Mouse (Mus musculus) retina, adult 2 months (tissue): ENCODE measurements around the gene Pvalb.

Experiments
- DNase-seq: peaks from one replicate; pipeline ENCODE4 v3.0.0-alpha.2; 2012; ENCODE audit warnings: low read depth, low spot score

Pvalb gene

GRCm38 (mm10) chr15:78195096-78195880 lies 10.9 kb downstream of the Pvalb start:
- no peak for DNase-seq

- no peak for DNase-seq
Measured at GRCm38 (mm10) chr15:78194320-78194719, 11.9 kb downstream of the Pvalb start.

GRCm38 (mm10) chr15:78189636-78190035 lies 16.6 kb downstream of the Pvalb start:
- DNase-seq, result no peak

GRCm38 (mm10) chr15:78188546-78188945 lies 17.7 kb downstream of the Pvalb start:
- DNase-seq, result no peak

GRCm38 (mm10) chr15:78186906-78187305 lies 19.3 kb downstream of the Pvalb start:
- DNase-seq, result no peak

- no peak for DNase-seq
Measured at GRCm38 (mm10) chr15:78185609-78186008, 20.6 kb downstream of the Pvalb start.

DNA sequence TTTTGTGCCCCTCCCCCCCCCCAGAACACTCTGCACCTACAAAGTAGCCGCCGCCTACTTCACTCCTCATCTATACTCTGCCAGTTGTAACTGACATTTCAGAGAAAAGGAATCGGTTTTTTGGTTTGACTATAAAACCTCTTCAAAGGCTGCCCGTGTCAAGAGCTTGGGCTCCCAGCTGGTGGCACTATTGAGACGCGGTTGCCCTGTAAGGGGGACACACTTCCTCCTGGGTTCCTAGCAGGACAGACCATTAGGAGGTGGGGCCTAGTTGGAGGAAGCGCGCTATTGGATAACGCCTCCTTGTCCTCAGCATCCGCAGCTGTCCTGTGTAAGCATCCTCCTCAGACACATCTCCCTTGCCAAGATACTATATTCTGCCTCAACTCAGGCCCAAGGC lies 21.3 kb downstream of the Pvalb start:
- no peak for DNase-seq

GRCm38 (mm10) chr15:78181701-78182405 lies 24.3 kb downstream of the Pvalb start:
- no peak for DNase-seq

GRCm38 (mm10) chr15:78179775-78180174 lies 26.4 kb downstream of the Pvalb start:
- DNase-seq, result no peak

- peak; percentile 41 for DNase-seq
Measured at GRCm38 (mm10) chr15:78178397-78178796, 27.8 kb downstream of the Pvalb start.

GRCm38 (mm10) chr15:78177257-78177656 lies 28.9 kb downstream of the Pvalb start:
- DNase-seq, result no peak

DNA sequence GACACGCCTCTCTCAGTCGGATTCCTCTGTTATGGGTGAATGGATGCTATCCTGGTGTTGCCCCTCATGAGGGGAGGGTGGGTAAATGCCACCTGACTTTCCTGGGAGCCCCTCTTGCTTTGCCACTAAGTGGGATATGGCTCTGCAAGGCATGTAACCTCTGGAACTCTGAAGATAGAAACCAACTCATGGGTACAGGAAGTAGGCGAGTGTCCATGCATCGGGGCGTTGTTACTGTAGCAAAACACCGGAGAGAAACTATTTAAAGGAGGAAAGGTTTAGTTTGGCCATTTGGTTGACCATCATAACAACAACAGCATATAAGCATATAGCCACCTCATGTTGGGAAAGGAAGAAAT lies 31.3 kb downstream of the Pvalb start:
- no peak for DNase-seq

DNA sequence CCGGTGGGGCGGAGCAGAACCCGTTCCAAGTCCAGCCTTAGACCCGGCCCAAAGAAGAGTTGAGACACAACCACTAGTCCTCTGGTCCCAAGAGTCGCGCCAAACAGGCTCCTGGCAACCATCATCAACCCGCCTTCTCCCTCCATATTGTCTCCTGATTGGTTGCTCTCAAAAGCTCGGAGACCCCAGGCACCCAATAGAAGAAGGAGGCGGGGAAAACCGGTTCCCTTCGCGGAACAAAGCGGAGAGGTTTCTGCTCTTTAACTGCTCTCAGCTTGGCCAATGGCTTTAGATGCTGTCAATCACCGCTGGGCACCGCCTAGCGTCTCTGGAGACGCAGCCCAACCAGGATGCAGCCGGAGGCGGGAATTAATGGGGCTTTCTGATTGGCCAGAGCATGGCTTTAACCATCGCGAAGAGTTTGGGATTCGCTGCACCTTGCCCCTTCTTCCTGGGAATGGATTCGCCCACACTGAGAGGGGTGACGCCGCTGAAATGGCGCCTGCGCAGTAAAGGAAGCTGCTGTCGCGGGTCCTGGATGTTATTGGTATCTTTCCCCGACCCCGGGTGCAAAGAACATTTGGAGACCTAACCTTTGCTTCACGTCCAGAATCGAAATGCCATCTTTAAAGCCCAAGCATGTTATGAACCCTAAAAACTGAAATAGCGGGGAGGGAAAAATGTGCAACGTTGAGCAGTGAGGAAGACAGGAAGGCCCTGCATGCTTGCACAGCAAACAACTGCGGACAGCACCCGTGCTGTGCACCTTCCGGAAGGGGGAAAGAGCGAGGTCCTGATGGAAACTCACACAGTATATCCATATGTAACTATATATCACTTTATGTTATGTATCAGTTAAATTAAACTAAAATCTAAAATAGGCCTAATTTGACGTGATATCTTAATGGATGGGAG lies 32.0 kb downstream of the Pvalb start, which contains the start of gene Ift27:
Gene Ift27, minus strand, starts transcription at position 136 of the 915 bp plus-strand sequence.
- peak; percentile 100 for DNase-seq

DNA sequence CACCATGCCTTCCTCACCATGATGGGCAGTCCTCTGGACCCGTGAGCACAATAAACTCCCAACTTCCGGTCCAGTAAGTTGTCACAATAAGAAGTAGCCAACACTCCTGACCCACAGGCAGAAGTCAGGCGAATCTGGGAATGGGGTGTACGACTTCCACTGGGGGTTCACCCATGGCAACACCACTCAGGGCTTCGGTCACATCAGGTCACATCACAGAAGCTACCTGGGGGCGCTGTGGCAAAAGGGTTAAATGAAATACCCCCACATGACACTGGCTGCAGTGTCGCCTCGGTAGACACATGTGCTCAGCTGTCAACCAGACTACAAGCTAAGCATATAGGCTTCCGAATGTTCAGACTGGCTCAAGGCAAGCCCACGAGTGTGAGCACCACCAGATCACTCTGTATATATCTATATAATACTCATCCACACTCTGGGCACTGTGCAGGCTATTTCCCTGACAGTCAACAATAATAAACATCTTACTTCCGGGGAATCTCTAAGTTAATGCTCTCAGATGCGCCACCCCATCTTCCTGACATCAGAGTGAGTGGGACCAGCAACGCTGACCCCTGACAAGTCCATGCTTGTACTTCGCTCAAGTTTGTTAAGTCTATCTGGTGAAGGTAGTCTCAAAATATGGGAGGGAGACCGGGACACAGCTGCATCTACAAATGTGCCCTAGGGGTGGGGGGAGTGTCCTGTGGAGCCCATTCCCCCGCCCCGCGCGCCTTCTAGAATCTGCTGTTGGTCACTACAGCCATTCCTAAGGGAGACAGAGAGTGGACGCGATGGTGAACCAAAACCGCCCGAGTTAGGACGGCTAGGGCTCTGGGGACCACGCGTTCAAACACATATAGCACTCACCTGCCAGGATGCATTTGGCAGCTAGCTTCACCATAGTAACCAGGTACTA lies 33.0 kb downstream of the Pvalb start:
- DNase-seq, result no peak

GRCm38 (mm10) chr15:78172256-78172898 lies 33.8 kb downstream of the Pvalb start:
- DNase-seq, result no peak

DNA sequence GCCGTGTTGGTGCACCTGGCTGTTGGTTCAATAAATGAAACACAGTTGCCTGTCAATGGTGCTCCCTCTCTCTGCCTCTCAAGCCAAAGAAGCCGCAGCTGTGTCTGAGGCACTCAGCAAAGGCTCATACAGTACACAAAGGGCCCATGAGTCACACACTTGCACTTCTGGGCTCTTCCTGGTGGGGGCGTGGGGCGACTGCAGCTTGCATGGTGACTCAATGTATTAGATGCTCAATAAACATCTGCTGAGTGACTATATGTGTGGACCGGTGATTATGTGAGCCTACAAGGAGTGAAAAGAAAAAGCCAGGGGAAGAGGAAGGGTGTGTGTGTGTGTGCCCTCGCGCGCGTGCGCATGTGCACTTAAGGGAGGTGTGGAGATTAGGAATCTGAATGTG lies 34.5 kb downstream of the Pvalb start:
- DNase-seq, result no peak

- no peak for DNase-seq
Measured at GRCm38 (mm10) chr15:78170708-78171107, 35.5 kb downstream of the Pvalb start.

DNA sequence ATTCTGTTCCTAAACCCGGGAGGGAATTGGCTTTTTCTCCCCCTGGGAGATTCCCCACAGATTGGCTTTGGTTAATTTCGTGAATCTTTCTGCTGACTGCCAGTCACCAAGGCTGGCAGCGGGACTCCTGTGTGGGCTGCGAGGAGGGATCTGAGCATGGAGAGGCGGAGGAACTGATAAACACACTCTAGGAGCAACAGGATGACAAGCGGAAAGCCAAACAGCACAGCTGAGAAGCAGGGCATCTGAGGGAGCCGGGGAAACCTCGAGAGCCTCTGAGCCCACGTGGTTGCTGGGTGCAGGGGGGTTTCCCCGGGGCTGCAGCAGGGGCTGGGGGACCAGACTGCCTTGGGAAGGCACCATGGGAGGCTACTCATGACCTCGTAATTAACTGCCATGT lies 36.6 kb downstream of the Pvalb start:
- no peak for DNase-seq

GRCm38 (mm10) chr15:78165292-78165691 lies 40.9 kb downstream of the Pvalb start:
- no peak for DNase-seq

DNA sequence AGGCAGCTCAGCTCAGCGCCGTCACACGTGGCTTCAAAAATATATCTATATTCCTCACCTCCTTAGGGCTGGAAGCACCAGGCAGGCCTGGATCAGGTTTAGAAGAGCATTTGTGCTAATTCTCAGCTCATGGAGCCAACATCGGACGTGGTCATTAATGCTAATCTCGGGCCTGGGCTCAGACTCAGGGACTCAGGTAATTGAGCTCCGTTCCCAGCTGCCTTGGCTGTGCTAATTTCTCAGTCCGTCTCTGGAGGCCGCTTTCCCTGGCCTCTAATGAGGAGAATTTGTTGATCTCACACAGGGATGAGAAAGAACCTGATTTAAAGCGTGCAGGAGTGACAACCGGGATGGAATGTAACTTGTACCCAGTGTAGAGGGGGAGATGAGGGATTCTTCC lies 41.7 kb downstream of the Pvalb start:
- no peak for DNase-seq
